Mouse (Mus musculus) brain, adult 10 weeks (tissue): ENCODE results near the gene Tfap2a. TPM values are rescaled to one million over a fixed set of nuclear protein-coding genes. Genes with fewer than 3 reads are reported as not detected.

Experiments
- polyA plus RNA-seq: library from polyadenylated mRNA; stranded (reverse); fragments of 350-450 nt; fragmentation: Illumina TruSeq; extraction: RNeasy Lipid Tissue Mini Kit (QIAGEN cat#74804); gene quantifications from one replicate; pipeline ENCODE4 v1.2.3, GENCODE M21; 2015; ENCODE audit warnings: low read depth, low replicate concordance

The Tfap2a gene
- 0.43 TPM for polyA plus RNA-seq

GRCm38 (mm10) chr13:40738196-40738880, at the start of gene Tfap2a:
Gene Tfap2a (minus strand): TSS chr13:40738376.

Other genes starting within 250 kb of the Tfap2a start
- gene Gcnt2, start 121.4 kb upstream of the Tfap2a start, polyA plus RNA-seq: 22.2 TPM